Mouse (Mus musculus) Muller cell, postnatal 12 days (primary cell): ENCODE measurements around the gene Slc5a3.

ENCODE experiments used
- DNase-seq: peaks from one replicate; pipeline ENCODE4 v3.0.0-alpha.2; 2015; ENCODE audit errors: inconsistent ontology term

The Slc5a3 gene

DNA sequence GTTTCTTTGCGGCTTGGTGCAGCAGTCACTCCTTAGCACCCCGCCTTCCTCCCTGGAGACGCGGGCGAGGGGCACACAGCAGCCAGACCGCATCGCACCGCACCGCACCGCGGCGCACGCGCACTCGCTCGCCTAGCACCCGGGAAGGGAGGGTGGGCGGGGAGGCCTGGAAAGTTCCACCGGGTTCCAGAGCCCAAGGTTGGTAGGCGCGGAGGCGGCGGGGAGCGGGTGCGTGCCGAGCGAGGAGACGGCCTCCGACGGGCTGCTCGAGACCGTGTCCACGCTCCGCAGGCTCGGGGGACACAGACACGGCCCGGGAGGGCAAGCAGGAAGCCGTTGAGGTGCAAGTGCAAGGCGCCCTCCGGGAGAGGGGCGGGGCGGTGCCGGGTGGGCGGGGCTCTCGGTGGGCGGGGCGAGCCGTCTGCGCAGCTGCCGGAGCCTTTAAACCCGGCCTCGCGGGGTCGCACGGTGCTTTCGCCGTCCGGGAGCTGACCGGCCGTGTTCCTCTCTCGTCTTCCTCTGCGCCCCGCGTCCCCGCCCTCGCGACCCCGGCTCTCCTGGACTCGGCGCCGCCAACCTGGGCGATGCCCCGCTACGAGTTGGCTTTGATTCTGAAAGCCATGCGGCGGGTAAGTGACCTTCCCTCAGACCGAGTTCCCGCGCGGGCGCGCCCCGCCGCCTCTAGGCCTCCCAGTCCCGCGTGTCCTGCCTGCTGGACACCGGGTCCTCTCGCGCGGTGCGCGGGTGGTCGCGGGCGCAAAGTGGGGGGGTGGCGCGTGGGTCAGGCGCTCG, at the start of gene Slc5a3, which contains the start of the genes Mrps6 and Gm49711:
Gene Slc5a3, plus strand, starts transcription at position 471 of the 792 bp plus-strand sequence.
Gene Mrps6, plus strand, starts transcription at position 419 of the 792 bp plus-strand sequence.
Gene Gm49711, plus strand, starts transcription at position 465 of the 792 bp plus-strand sequence.
- peak; percentile 93 for DNase-seq

DNA sequence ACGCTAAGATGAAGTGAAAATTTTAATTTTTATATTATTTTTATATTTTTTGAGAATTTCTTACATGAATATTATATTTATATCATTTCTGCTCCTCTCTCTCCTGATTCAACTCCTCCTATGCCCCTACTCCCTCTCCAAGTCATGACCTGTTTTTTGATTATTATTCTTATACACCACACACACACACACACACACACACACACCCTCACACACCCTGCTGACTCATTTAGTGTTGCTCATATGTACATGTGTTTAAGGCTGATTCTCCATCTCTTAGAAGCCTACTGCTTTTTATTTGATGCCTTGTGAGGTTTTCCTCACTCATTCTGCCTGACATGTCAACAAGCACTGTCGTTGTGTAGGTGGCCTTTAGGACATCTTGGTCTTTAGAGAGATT, 48.5 kb upstream of the Slc5a3 start:
- no peak for DNase-seq

DNA sequence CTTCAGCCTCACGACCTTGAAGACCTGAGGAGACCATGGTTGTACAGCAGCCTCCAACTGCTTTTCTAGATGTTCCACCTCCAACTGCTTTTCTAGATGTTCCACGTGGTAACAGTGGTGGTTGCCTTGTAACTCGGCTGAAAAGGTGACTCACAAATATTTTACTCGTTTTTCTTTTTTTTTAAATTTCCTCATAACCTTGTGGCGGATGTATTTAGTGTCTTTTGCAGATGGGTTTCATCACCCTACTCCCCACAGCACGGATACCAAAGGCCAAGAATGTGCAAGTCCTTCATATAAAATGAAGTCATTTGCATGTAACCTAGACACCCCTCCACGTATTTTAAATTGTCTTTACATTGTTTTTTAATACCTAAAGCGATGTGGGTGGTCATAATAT, 41.3 kb upstream of the Slc5a3 start:
- DNase-seq = no peak

DNA sequence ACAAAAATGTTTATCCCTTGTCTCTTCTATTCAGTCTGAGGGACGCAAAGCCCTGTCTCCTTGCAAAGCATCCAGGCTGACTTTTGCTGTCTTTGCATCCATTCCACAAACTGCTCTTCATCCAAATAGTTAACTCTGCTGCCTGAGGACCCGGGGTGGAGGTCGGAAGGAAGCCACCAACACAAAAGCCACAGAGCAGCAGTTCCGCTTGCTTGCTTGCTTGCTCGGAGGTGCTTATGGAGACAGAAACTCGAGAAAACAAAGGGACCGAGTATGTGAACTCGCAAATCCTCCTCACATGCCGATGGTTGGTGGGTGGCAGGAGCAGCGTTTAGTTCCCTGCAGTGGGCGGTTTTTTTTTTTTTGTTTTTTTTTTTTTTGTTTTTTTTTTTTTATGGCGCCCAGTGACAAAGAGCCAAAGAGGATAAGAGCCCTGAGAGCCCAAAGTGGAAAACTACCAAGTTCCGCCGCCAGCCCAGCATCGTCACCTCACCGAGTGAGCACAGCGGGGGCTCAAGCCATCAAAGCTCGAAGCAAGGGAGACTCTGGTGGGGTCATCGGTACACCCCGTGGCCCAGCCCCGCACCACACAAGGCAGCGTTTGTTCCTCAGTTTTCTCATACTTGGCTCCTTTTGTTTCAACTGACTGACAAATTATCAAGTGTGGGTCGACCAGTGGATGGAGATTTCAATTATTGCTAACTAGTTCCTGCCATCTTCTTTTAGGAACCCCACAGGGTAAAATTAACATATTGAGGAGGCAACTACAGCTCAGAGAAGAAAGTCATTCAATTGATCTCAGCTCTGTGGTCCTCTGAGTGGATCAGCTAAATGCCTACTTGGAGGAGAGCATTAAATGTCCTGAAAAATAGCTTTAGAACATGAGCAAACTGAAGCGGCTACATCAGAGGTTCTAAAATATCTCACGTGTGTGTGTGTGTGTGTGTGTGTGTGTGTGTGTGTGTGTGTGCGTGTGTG, 38.7 kb upstream of the Slc5a3 start:
- DNase-seq = peak; percentile 85

DNA sequence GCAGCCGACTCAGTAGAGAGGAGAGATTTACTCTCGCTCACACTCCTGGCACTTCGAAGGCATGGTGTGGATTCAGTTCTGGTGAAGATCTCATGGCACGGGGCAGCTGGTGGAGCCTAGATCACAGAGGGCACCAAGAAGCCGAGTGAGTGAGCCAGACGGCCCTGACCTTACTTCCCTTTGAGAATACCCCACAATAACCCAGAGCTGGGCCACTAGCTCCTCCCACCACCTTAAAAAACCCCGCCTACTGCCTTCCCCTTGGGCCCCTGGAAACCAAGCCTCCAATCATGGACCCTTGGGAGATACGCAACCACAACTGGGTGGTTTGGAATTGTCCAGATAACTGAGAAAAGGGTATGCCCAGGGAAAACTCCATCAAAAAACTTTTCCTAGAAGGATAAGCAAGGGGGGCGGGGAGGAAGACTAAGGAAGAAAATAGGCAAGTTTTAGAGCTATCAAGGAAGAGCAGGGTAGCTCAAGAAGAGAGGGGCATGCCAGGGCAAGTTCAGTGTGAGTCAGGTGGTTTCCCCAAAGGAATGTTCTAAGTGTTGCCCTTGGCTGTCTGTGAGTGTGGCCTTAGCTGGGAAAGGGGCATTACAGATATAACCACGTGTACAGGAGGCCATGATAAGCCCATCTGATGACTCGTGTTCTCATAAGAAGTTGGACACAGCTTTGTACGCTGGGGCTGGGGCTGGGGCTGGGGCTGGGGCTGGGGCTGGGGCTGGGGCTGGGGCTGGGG, 36.3 kb upstream of the Slc5a3 start:
- DNase-seq = peak; percentile 12

DNA sequence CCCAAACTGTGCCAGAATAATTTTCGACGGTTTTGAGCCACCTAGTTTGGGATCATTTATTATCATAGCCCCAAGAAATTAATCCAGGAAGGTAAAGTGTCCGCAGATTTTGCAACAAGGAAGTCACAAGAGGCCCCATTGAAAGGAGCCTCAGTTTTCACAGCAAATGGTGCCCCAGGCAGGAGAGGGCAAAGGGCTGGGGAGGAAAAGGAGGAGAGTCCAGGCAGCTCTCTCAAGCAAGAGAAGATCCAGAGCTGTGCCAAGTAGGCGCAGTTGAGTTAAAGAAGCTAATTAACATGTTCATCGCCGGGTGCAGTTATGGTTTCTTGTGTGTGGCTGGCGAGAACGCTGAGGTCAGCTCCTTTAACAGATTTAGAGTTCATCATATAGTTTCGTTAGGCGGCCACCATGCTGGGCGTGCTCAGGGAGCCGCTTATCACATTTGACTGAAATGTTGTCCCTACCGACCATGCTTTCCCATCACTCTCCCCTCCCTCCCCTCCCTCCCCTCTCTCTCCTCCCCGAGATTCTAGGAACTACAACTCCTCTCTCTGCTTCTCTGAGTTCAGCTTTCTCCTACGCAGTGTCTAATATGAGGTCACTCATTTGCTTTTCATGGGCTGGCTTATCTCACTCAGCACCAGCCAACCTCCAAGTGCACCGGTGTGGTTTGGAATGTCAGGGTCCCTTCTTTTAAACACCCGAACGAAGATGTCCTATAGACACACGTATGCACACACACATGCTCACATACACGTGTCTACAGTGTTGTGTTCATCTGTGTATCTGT, 35.4 kb upstream of the Slc5a3 start:
- no peak for DNase-seq

DNA sequence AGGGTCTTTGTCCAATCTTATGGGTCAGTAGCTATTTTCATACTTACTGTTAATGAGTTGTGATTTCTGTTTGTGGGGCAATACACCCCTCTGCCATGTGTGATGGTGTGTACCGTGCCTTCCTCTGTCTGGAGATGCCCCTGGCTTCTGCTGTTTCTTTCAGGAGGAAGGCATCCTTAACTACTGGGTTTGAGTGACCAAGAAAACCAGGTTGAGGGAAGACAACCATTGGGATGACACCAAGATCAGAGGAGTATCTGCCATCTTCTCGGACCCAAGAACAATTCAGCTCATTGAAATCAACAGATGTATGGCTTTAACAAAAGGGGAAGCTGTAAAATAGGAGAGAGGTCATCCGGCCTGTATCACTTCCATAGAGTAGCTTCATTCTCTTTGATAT, 24.8 kb upstream of the Slc5a3 start:
- DNase-seq = no peak

DNA sequence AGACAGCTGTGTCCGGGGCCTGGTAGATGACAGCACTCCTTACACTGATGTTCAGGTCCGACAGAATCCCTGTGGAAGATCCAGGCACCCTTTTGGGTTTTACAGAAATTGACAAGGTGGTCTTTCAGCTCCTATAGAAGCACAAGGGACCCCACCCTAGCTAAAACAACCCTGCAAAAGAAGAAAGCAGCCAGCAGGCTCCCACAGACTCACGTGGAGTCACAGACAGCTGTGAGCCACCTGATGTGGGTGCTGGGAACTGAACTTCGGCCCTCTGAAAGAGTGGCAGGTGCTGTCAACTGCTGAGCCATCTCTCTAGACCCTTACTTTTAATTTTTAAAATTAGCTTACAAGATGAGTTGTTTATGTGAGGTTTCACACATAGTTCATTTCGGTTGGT, 23.4 kb upstream of the Slc5a3 start:
- DNase-seq = no peak

DNA sequence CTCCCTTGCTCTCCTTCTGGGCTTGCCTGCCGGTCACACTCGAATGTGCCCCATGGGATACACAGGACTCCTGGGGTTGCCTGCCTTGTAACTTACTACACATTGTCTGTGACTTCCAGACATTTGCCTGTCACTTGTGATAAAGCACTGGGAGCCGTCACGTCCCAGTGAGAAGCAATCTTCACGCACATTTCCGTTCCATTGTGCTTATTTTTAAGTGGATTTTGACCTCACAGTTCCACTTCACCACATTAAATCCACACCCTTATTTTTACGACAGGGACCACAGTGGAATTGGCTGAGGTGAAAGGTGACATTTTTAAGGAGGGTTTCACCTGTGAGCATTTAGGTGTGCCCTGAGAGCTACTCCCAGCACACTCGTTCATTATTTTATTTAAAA, 21.4 kb upstream of the Slc5a3 start:
- no peak for DNase-seq

DNA sequence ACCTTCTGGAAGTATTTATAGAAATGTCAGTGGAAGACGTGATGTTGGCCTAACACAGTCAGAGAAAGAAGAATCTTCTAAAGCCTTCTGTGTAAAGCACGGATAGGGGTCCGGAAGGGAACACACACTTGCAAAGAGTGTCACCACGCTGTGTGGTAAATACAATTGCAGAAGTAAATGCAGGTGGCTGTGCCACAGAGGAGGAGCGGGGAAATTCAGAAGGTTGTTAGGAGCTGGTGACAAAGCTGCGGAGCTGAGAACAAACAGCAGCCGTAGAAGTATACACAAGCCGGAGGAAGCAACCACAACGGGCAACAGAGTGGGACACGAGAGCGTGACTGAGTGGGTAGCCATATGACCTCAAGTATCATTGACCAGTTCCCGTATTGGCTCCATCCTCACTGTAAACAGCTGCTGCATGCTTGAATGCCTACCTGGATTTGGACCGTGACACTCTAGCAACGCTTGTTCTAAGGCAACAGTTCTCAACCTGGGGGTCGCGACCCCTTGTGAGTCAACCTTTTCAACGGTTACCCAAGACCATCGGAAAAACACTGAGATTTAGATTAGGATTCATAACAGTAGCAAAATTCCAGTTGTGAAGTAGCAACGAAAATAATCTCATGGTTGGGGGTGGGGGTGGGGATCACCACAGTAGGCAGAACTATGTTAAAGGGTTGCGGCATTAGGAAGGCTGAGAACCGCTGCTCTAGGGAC, 20.1 kb upstream of the Slc5a3 start:
- DNase-seq = no peak

DNA sequence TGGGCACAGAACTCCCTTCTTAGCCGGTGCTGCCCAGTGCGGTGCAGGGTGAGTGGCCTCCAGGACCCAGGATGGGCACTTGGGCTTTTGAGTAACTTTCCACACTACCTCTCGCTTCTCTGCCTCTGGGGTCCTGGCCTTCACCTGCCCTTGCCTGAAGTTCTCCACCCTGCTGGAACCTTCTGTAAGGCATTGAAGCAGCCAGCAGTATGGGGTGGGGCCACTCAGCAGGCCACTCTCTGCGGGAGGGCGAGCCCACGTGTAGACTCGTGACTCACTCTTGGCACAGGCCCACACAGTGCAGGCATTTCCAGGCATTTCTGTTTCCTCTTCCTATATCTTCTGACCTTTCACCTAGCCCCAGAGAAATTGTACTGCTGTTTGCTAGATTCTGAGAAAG, 18.7 kb upstream of the Slc5a3 start:
- DNase-seq = no peak

DNA sequence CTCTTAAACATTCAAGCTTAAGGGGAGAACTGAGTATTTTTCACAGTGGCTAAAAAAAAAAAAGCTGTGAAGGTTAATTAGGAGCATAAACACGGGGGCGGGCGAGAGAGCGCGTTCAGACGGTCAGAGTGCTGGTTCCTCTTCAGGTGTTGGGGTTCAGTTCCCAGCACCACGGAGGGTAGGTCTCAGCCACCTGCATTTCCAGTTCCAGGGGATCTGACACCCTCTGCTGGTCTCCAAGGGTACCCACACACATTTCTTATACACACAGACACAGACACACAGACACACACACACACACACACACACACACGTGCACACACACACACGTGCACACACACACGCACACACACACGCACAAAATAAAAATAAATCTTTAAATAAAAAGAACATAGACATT, 18.2 kb upstream of the Slc5a3 start:
- no peak for DNase-seq

DNA sequence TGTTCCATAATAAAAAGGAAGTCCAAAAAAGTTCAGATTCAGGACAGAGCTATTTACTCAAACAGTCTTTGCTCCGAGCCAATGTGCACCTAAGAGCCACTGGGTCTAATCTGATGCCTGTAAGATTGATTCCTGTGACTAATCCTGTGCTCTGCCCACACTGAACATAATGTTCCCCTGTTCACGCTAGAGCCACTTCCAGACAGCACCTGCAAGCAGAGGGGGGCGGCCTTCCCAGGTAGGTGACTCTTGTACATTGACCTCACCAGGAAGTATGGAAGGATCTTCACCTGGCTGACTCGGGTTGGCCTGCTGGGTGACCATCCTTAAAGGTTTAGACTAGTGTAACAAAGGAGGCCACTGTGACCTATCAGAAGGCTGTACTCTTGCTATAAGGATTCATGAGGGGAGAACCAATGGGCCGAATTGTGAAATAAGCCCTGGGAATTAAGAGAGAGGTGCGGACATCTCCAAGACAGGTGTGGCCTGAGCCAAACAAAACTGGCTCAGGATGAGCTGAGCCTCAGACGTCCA, 6.3 kb upstream of the Slc5a3 start:
- DNase-seq = no peak

DNA sequence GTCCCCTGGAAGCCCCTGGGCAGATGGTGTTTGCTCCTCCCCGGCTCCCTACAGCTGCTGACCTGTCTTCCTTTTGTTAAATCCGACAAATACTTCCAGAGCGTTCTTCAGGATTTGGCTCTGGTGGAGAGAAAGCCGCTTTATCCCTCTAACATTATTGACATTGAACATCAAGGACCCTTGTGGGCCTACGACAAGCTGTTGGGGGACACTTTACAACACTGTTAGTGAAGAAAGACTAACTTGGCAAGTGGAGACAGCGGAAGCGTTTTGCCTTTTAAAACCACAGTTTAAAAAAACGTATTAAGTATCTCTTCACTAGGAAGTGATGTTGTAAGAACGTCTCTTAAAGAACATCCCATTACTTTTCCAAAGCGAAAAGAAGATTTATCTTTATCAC, 5.6 kb upstream of the Slc5a3 start:
- no peak for DNase-seq

DNA sequence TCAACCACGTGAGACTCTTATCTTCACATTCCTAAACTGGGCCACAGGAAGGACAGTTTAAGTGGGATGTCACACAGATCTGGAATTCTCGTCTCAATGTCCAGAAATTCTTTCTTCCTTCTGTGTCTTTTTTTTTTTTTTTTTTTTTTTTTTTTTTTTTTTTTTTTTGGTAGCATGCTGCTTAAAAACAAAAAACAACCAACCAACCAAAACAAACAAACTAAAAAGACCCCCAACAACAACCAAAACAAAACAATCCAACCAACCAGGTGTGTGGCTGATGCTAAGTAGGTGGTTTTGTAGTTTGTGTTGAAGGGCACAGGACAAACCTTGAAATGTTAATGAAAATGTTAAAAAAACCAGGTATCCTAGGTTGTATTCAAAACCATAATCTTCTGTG, 1.4 kb upstream of the Slc5a3 start:
- no peak for DNase-seq

DNA sequence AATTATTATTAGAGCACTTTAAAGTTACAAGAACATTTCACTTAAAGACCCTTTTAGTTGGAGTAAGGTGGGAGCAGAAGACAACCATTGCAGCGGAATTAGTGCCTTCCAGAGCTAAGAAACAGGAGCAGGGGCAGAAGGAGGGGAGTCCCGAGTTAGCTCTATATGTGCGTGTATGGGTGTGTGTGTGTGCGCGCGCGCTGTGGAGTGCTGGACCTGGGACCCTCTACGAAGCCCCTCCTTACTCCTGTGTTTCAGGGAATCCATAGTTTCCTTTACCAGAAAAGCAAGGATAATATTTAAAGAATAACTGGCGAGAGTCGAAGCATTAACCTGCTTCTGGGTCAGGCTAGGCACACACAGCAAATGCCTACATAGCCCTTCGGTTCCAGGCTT, 668 bp upstream of the Slc5a3 start:
- DNase-seq = no peak

DNA sequence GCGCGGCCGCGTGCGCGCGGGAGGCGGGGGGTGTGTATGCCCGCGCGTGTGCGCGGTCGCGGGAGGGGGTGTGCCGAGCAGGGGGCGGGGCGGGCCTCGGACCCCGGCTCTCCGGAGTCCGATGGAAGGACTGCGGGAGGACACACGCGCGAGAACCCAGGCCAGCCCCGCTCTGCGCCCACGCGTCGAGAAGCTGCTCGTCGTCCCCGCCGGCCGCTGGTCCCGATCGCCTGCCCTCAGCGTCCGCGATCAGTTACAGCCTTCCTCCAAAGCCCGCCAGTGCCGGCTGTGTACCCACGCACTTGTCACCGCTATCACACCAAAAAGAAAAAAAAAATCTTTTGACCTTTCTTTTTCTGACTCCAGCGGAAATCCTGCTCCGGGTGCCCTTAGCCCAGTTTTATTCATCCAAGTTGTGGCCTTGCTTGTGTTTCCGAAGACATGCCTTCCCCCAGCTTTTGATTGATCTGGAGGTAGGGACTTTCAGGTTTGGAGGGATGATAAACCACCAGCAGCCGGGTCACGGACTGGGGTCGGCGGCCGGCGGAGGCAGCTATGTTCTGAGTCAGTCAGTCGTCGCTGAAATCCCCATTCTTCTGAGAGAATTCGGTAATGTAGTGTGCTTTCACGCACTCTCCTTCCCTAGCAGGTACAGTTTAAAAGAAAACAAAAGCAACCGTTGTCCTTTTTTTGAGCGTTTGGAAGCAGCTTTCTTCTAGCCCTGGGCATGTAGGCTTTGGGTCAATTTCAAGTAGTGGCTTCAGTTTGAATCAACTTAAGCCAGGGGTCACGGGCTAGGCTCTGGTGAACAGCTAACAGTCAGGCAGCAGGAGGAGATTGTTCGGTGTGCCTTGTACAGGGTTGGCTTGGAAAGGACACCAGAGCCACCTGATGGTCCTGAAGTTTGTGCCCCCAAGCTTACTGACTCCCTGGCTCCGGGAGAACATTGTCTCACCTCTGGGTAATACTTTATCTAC, 810 bp downstream of the Slc5a3 start:
- DNase-seq = peak; percentile 44

DNA sequence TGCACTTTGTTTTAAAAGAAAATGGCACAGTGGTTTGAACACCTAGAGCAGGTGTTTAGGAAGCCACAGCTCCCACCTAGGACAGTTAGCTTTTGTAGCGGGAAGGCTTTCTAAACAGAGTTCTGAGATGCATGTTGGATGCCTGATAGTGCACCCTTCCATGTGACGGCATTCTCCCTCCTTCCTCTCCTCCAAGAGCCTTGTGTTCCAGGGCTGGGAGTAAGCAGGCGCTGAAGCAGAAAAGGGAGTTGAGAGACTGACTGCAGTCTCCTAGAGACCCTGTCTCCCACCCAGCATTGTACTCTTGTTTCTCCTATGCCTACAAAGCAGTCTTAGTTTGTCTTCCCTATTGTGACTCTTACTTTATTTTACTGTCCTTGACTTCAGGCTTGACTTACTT, 2.1 kb downstream of the Slc5a3 start:
- no peak for DNase-seq

DNA sequence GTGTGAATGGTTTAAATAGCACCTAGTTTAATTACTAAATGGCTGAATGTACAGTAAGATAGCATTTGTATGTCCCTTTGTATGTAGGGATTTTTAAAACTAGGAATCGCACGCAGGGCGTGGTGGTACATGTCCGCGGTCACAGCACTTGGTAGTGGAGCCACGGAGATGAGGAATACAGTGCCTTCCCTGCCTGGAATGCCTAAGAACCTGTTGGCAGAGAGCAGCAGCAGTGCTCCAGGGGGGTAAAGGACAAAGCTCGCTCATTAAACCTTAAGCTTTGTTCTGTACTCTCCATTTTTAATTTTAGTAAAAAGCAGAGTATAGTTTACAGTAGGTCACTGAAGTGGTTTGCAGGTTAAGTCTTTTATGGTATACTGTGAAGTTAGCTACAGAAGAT, 3.5 kb downstream of the Slc5a3 start:
- DNase-seq = no peak
